Mouse (Mus musculus) midbrain, embryonic 12.5 days (tissue): ENCODE data around the gene Capn15. TPM values are rescaled to one million over a fixed set of nuclear protein-coding genes. Genes with fewer than 3 reads are reported as not detected.

Experiments used
- ATAC-seq: fragments of 200-750 bp; cut with Nextera tagmentation; 2 replicates; pipeline ENCODE4 v1.8.0; 2017; ENCODE audit warnings: low read depth, moderate TSS enrichment, moderate library complexity; ENCODE audit not compliant: low FRiP score
- H3K27ac ChIP-seq: fragments of 300-500 bp; sonication (generic); replicated peaks from 2 replicates; pipeline ENCODE4 v1.5.1; 2016; ENCODE audit warnings: mild to moderate bottlenecking
- H3K27me3 ChIP-seq: fragments of 300-500 bp; sonication (generic); 2 replicates; pipeline ENCODE4 v1.6.1; 2016; ENCODE audit warnings: mild to moderate bottlenecking
- H3K36me3 ChIP-seq: fragments of 300-500 bp; sonication (generic); 2 replicates; pipeline ENCODE4 v1.6.1; 2016
- H3K4me1 ChIP-seq: fragments of 300-500 bp; sonication (generic); 2 replicates; pipeline ENCODE4 v1.6.1; 2016
- H3K4me2 ChIP-seq: fragments of 300-500 bp; sonication (generic); replicated peaks from 2 replicates; pipeline ENCODE4 v1.6.1; 2016; ENCODE audit warnings: mild to moderate bottlenecking, moderate library complexity
- H3K4me3 ChIP-seq: fragments of 300-500 bp; sonication (generic); 2 replicates; pipeline ENCODE4 v1.5.1; 2016; ENCODE audit warnings: mild to moderate bottlenecking
- H3K9ac ChIP-seq: fragments of 300-500 bp; sonication (generic); replicated peaks from 2 replicates; pipeline ENCODE4 v1.6.1; 2016; ENCODE audit warnings: mild to moderate bottlenecking, moderate library complexity
- H3K9me3 ChIP-seq: fragments of 300-500 bp; sonication (generic); 2 replicates; pipeline ENCODE4 v1.6.1; 2016; ENCODE audit warnings: mild to moderate bottlenecking
- WGBS: fragments of 180-500 bp; shearing (Covaris S2); methylation state at CpG from one replicate; pipeline ENCODE4 v1.1.7; 2016; 5-methylcytosine and 5-hydroxymethylcytosine counted together
- polyA plus RNA-seq: library from polyadenylated mRNA; unstranded; fragments of >200 nt; fragmentation: Nextera tagmentation; extraction: Ambion mirVana; gene quantifications from 2 replicates; pipeline ENCODE4 v1.2.1, GENCODE M21; 2016

The Capn15 gene
- polyA plus RNA-seq, 1 experiment from 2014 or later = 30.4 TPM

DNA sequence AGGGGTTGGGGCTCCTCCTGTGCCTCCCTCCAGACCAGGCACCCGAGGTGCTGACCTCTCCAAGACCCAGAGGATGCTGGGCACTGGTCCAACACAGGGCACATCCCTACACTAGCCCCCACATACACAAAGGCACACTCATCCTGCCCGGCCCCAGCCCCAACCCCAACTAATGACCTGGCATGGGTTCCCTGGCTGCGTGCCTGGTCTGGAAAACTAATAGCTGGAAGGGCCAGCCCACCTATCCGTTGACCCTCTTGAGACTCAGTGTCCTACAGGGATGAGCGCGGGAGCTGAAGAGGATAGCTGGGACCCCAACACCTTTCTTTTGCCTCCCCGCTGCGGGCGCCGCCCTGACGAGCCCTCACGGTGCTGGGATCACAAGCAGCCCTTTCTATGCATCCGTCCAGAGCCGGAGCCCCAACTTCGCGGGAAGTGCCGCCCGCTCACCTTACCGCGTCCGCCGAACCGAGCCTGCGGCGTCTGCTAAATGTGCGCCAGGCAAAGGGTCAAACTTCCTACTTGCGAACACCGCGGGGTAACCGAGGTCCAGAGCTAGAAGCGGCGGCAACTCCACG is 34.3 kb downstream of the Capn15 start:
- peaks cover 46% of the 10 kb centered on the region for H3K27me3 ChIP-seq
- no peaks in the 10 kb centered on the region for H3K36me3 ChIP-seq
- H3K9me3 ChIP-seq = no peaks in the 10 kb centered on the region
- no peak overlapping the region for H3K9ac ChIP-seq
- 1% methylated on average over 33 of the region's 33 CpGs for WGBS
- peaks cover 8% of the 10 kb centered on the region for H3K4me1 ChIP-seq
- peak overlapping the region; percentile 32 for H3K4me3 ChIP-seq
- no peak for ATAC-seq
- H3K27ac ChIP-seq = no peak overlapping the region
- peak overlapping the region; percentile 43 for H3K4me2 ChIP-seq

DNA sequence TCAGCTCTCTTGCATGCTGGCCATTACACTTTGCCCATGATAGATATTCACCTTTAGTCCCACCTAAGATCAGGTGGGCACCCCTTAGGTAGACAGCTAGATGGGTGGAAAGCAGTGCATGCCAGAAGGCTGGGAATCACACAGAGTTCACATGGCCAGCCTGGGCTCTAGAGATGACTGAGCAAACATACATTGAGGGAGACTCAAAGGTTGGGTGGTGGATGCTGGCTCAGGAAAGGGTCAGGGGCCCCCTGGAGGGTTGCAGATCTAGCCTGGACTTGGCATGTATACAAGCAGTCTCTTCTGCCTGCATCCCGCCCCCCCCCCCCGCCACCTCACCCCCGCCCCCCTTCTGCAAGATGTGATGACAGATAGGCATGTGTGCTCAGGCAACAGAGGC is 34.9 kb downstream of the Capn15 start:
- Histone ChIP-seq H3K9ac (no peak overlapping the region), H3K4me3 (no peak overlapping the region), H3K27ac (no peak overlapping the region), H3K4me1 (peaks cover 8% of the 10 kb centered on the region), H3K27me3 (peaks cover 46% of the 10 kb centered on the region), H3K9me3 (no peaks in the 10 kb centered on the region), H3K36me3 (no peaks in the 10 kb centered on the region), H3K4me2 (no peak overlapping the region)
- 14% methylated on average over 3 of the region's 3 CpGs for WGBS
- no peak for ATAC-seq

DNA sequence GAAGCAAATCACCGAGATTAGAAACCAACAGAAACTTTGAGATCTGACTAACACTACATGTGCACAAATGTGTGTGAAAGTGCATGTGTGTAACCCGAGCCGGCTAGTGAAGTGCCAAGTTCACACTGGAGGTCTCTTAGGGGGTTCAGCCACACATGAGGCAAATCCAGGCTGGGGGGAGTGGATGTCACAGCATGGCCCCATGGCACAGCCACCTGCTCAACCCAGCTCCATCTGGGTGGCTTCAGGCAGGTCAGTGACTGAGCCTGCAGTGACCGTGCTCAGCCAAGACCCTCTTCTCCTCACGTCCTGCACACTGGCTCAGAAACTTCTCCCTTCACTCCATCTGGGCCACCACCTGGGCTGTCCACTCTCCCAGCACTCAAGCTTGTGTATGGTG is 35.6 kb downstream of the Capn15 start:
- H3K27ac ChIP-seq = no peak overlapping the region
- no peak for ATAC-seq
- no peaks in the 10 kb centered on the region for H3K9me3 ChIP-seq
- 80% methylated on average over 5 of the region's 5 CpGs for WGBS
- H3K4me1 ChIP-seq = peaks cover 8% of the 10 kb centered on the region
- no peak overlapping the region for H3K4me3 ChIP-seq
- H3K9ac ChIP-seq = no peak overlapping the region
- no peak overlapping the region for H3K4me2 ChIP-seq
- H3K27me3 ChIP-seq = peaks cover 50% of the 10 kb centered on the region
- H3K36me3 ChIP-seq = no peaks in the 10 kb centered on the region

DNA sequence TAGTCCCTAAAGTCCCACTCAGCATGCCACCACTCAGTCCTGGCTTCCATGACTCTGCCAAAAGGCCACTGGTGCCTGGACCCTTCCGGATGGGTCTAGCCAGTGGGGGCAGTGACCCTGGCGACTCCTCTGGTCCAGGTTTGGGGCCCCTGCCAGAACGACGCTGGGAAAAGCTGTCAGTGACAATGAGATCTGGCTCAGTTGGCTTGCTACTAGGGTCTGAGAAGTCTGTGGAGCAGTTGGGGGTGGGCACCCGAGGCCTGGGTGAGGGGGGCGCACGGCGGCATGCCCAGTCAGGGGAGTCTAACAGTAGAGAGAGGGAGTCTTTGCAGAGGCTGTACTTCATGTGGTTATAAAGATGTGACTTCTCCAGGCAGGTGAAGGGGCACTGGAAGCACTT is 37.5 kb downstream of the Capn15 start:
- 72% methylated on average over 8 of the region's 8 CpGs for WGBS
- H3K27me3 ChIP-seq = peaks cover 40% of the 10 kb centered on the region
- ATAC-seq = no peak
- no peaks in the 10 kb centered on the region for H3K9me3 ChIP-seq
- H3K36me3 ChIP-seq = no peaks in the 10 kb centered on the region
- H3K4me1 ChIP-seq = peaks cover 8% of the 10 kb centered on the region
- no peak overlapping the region for H3K4me3 ChIP-seq
- H3K27ac ChIP-seq = no peak overlapping the region
- no peak overlapping the region for H3K4me2 ChIP-seq
- H3K9ac ChIP-seq = no peak overlapping the region

DNA sequence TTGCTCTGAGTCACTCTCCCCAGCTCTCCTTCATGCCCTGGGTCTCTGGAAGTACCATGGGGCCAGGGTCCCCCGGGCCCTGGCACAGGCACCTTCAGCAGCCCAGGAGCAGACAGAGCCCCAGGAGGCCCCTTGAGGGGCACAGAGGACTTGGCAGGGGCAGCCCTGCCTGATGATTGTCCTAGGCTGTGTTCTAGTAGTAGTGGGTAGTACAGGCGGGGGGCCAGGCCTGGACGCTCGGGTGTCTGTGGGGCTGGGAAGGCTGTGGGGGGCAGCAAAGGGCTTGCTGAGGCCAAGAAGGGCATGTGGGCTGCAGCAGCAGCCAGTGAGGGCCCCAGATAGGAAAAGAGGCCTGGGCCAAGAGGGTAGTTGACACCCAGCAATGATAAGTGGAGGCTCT is 38.0 kb downstream of the Capn15 start:
- peaks cover 35% of the 10 kb centered on the region for H3K27me3 ChIP-seq
- no peak for ATAC-seq
- H3K4me1 ChIP-seq = peaks cover 8% of the 10 kb centered on the region
- no peak overlapping the region for H3K27ac ChIP-seq
- no peaks in the 10 kb centered on the region for H3K36me3 ChIP-seq
- no peak overlapping the region for H3K4me2 ChIP-seq
- no peak overlapping the region for H3K4me3 ChIP-seq
- no peaks in the 10 kb centered on the region for H3K9me3 ChIP-seq
- no peak overlapping the region for H3K9ac ChIP-seq
- WGBS = 96% methylated on average over 4 of the region's 4 CpGs

DNA sequence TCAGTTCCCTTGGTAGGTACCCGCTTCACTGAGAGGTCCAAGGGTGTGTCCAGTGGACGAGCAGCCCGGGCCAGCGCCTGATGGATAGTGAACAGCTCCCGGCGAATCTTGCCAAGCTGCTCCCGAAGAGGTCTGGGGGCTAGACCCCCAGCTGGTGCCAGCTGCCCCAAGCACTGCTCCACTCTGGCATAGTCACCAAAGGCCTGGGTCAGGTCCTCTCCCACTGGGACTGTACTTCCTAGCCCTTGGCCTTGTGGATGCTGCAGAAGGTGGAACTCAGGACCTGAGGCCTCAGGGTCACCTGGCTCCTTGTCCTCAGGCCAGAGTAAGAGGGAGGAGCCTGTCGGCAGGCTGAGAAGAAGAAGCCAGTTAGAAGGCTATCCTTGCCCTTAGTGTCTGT is 38.7 kb downstream of the Capn15 start:
- Histone ChIP-seq H3K4me1 (peaks cover 6% of the 10 kb centered on the region), H3K27ac (no peak overlapping the region), H3K9ac (no peak overlapping the region), H3K4me2 (no peak overlapping the region), H3K4me3 (no peak overlapping the region), H3K36me3 (no peaks in the 10 kb centered on the region), H3K27me3 (peaks cover 29% of the 10 kb centered on the region), H3K9me3 (no peaks in the 10 kb centered on the region)
- ATAC-seq = no peak
- 79% methylated on average over 8 of the region's 8 CpGs for WGBS

DNA sequence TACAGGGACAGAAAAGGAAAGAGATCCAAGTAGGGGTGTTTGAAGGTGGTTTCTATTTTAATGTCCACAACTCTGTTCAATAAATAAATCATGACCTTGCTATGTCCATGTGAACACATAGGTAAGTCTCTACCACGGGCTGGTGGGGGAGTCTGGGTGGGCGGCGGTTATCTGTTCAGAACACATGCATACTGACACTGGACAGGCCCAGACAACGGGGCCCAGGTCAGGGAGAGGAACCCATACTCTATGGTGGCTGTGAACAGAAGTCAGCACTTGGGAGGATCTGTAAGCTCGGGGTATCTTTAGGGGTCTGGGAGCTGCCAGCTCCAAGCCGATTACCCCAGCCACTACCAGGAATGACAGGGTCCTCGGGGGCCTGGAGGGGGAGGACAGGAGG is 39.2 kb downstream of the Capn15 start:
- 77% methylated on average over 7 of the region's 7 CpGs for WGBS
- no peak overlapping the region for H3K27ac ChIP-seq

DNA sequence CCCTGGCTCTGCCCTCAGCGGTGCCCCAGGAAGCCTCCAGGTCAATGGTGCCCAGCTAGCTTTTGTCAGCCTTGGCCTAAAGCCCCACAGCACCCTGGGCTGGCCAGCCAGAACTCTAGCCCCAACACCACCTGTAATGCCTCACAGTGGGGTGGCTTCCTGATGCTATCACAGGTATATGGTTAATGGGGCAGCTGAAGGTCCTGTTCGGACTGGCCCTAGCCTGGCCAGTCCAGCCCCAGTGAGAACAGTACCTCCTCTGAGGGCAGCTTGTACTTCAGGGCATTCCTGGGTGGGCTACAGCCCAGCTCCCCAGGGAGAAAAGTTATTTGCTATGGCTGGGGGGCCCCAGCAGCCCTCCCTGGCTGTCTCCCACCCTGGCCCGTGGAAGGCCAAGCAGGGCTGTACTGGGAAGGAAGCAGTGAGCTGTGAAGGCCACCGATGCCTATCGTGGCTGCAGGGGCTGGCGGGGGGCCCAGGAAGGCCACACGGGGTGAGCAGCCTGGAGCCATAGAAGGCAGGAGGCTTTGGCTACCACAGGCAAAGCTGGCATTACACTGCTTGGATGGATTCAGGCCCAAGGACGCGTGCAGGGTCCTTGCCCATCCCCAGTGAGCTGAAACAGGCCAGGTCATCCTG is 40.0 kb downstream of the Capn15 start:
- Histone ChIP-seq H3K27me3 (peaks cover 16% of the 10 kb centered on the region), H3K4me1 (peaks cover 6% of the 10 kb centered on the region), H3K9me3 (no peaks in the 10 kb centered on the region), H3K4me3 (no peak overlapping the region), H3K4me2 (no peak overlapping the region), H3K9ac (no peak overlapping the region), H3K36me3 (no peaks in the 10 kb centered on the region), H3K27ac (no peak overlapping the region)
- no peak for ATAC-seq
- WGBS = 62% methylated on average over 9 of the region's 9 CpGs

More for the DNA sequence above, 39.2 kb downstream of the Capn15 start:
- peaks cover 23% of the 10 kb centered on the region for H3K27me3 ChIP-seq
- H3K36me3 ChIP-seq = no peaks in the 10 kb centered on the region
- no peak for ATAC-seq
- H3K4me2 ChIP-seq = no peak overlapping the region
- H3K4me3 ChIP-seq = no peak overlapping the region
- H3K9ac ChIP-seq = no peak overlapping the region
- 0 out of 2 replicates have a peak, but pooled peaks cover under 1% of the 10 kb centered on the region for H3K4me1 ChIP-seq
- no peaks in the 10 kb centered on the region for H3K9me3 ChIP-seq

DNA sequence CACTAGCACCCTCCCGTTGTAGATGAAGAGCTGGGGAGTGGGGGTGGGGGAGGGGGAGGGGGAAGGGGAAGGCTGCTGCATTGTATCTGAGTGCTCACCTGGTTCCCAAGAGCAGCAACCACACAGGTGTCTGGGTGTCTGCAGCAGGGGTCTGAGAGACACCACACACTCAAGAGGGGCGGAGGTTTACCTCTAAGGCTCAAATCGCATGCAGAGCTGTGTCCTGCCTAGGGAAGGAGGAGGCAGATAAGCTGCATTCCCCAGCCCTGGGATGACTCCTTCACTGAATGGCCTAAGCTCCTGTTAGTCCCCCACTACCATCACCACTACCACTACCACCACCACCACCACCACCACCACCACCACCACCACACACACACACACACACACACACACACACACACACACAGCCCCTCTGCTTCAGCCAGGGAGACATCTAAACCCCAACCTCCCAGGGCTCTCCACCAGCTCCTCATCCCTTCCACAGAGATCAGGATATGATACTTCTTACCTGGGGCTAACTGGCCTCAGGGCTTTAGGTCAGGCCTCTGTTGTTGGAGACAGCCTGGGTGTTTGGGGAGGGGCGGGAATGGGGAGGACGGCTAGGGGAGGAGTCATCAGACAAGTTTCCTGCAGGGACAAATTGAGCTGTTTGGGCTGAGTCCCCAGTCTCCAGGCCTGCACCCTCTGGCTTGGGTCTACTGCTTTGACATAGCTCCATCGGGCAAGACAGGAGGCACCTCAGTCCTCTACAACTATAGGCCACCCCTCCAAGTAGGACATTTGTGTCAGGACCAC is 41.0 kb downstream of the Capn15 start, which contains the start of the genes Pigq and Nhlrc4:
Pigq (minus strand) TSS at position 571 of the 798 bp plus-strand sequence.
Nhlrc4 (minus strand) TSS at position 596 of the 798 bp plus-strand sequence.
- no peak within 1 kb of the TSS for H3K27ac ChIP-seq
- no peak within 1 kb of the TSS for H3K4me3 ChIP-seq
- no peak within 1 kb of the TSS for H3K9ac ChIP-seq
- H3K4me1 ChIP-seq = peaks cover 8% of the 10 kb centered on the region
- 55% methylated on average over 6 of the region's 6 CpGs for WGBS
- H3K9me3 ChIP-seq = no peaks in the 10 kb centered on the region
- no peak within 1 kb of the TSS for H3K4me2 ChIP-seq
- no peaks in the 10 kb centered on the region for H3K36me3 ChIP-seq
- ATAC-seq = no peak
- H3K27me3 ChIP-seq = peaks cover 5% of the 10 kb centered on the region

DNA sequence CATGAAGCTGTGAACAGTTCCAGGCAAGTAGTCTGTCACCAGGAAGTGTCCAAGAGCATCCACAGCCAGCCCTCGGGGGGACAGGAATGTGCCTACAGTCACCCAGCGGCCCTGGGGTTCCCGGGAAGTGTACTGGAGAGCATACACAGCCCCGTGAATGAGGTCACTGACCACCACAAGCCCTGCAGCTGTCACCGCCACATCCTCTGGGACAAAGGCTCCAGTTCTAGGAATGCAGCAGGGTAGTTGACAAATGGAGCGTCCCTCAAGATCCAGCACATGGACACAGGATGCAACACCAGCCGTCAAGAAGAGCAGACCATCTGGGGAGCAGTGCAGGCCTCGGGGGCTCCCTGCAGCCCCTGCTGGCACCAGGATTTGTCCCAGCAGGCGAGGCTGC is 41.8 kb downstream of the Capn15 start:
- H3K27ac ChIP-seq = no peak overlapping the region
- no peaks in the 10 kb centered on the region for H3K36me3 ChIP-seq
- 79% methylated on average over 9 of the region's 9 CpGs for WGBS
- no peaks in the 10 kb centered on the region for H3K9me3 ChIP-seq
- ATAC-seq = no peak
- peaks cover 4% of the 10 kb centered on the region; the same call in 1 of the 2 replicates for H3K27me3 ChIP-seq
- peaks cover 8% of the 10 kb centered on the region for H3K4me1 ChIP-seq
- no peak overlapping the region for H3K9ac ChIP-seq
- H3K4me3 ChIP-seq = no peak overlapping the region
- H3K4me2 ChIP-seq = no peak overlapping the region

DNA sequence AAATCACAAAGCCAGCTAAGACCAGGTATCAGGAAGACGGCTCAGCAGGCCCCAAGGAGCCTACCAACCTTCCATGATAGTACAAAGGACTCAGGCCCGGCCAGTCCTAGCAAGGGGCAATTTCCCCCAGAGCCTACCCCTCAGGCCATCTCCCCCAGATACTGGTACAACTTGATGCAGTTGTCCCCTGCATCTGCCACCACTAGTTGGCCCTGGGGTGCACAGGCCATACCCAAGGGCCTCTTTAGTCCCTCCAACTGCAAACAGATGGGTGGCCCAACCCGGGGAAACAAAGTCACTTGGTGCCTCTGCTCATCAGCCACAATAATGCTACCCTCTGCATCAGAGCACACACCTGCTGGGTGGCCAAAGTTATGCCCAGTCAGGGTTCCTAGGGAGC is 42.4 kb downstream of the Capn15 start:
- ATAC-seq = no peak
- peaks cover 4% of the 10 kb centered on the region; the same call in 1 of the 2 replicates for H3K27me3 ChIP-seq
- H3K36me3 ChIP-seq = no peaks in the 10 kb centered on the region
- H3K9ac ChIP-seq = no peak overlapping the region
- H3K4me3 ChIP-seq = no peak overlapping the region
- 83% methylated on average over 3 of the region's 3 CpGs for WGBS
- H3K4me2 ChIP-seq = no peak overlapping the region
- peaks cover 8% of the 10 kb centered on the region for H3K4me1 ChIP-seq
- H3K27ac ChIP-seq = no peak overlapping the region
- no peaks in the 10 kb centered on the region for H3K9me3 ChIP-seq

DNA sequence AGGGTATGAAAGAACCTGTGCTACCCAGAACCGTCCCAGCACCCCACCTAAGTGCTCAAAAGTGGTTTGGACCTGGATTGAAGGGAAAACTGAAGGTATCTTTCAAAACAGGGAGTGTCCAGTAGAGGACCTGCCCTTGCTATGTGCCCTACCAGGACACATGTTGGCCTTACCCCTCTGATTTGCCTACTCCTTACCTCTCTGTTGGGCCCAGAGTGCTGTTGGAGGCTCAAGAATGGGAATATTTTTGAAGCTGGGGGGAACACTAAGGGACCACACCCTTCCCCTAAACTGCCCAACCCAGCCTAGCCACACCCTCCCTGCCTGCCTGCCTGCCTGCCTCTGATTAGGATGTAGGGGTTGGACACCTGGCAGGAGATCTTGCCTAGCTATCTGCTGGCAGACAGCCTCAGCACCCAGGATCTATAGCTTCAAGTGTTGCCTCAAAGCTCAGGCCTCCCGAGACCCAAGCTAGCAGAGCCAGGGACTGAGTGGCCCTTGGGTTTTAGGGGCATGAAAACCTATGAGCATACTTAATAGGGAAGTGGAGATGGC is 42.9 kb downstream of the Capn15 start:
- H3K9me3 ChIP-seq = no peaks in the 10 kb centered on the region
- no peaks in the 10 kb centered on the region for H3K36me3 ChIP-seq
- H3K27me3 ChIP-seq = peaks cover 4% of the 10 kb centered on the region; the same call in 1 of the 2 replicates
- no peak overlapping the region for H3K4me3 ChIP-seq
- 85% methylated on average over 2 of the region's 2 CpGs for WGBS
- no peak for ATAC-seq
- H3K27ac ChIP-seq = no peak overlapping the region
- H3K9ac ChIP-seq = 0 out of 2 replicates have a peak overlapping the region, but pooled peaks have one; percentile 89
- peaks cover 8% of the 10 kb centered on the region for H3K4me1 ChIP-seq
- 0 out of 2 replicates have a peak overlapping the region, but pooled peaks have one; percentile 68 for H3K4me2 ChIP-seq
